Mouse (Mus musculus): ENCODE measurements around the gene Pcsk6.

DNA sequence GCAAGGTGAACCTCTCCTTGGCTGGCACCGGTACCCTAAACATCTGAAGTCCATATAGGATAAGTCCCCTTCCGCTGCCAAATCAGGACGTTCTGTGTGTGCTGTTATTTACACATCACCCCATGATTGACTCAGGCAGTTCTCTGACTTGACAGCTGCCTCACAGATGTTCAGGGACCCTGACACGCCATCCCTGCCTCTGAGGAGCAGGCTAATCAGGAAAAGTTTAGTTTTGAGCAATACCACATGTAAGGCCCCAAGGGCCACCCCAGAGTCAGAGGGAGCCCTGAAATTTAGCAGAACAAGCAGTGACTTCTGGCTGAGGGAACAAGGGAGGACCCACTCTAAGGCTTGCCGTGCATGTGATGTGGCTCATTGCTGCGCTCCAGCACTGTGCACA lies 130.8 kb downstream of the Pcsk6 start:
- TF ChIP-seq POLR2A (IDR thresholded peaks at IDR 0.05; ENCODE audit: borderline replicate concordance, low read depth, low read length) (no peak), CTCF (IDR thresholded peaks at IDR 0.05; ENCODE audit: low read depth, low read length) (no peak)

Data from bone marrow macrophage, adult 2 months (primary cell).